Mouse (Mus musculus) liver, embryonic 15.5 days (tissue): ENCODE results near the gene Chmp4b. TPM values are rescaled to one million over a fixed set of nuclear protein-coding genes. Genes with fewer than 3 reads are reported as not detected.

Experiments
- ATAC-seq: fragments of 200-750 bp; cut with Nextera tagmentation; 2 replicates; pipeline ENCODE4 v1.8.0; 2017; ENCODE audit warnings: moderate number of reproducible peaks, mild to moderate bottlenecking, moderate library complexity; ENCODE audit not compliant: insufficient read depth
- H3K27ac ChIP-seq: fragments of 300-500 bp; sonication (generic); replicated peaks from 2 replicates; pipeline ENCODE4 v1.5.1; 2015; ENCODE audit warnings: mild to moderate bottlenecking, inconsistent platforms
- H3K27me3 ChIP-seq: fragments of 300-500 bp; sonication (generic); 2 replicates; pipeline ENCODE4 v1.6.1; 2015; ENCODE audit warnings: mild to moderate bottlenecking, inconsistent platforms
- H3K36me3 ChIP-seq: fragments of 300-500 bp; sonication (generic); replicated peaks from 2 replicates; pipeline ENCODE4 v1.6.1; 2015; ENCODE audit warnings: moderate library complexity, mild to moderate bottlenecking, inconsistent platforms
- H3K4me1 ChIP-seq: fragments of 300-500 bp; sonication (generic); replicated peaks from 2 replicates; pipeline ENCODE4 v1.6.1; 2015; ENCODE audit warnings: inconsistent platforms
- H3K4me2 ChIP-seq: fragments of 300-500 bp; sonication (generic); 2 replicates; pipeline ENCODE4 v1.6.1; 2015; ENCODE audit warnings: moderate library complexity, mild to moderate bottlenecking, inconsistent platforms
- H3K4me3 ChIP-seq: fragments of 300-500 bp; sonication (generic); replicated peaks from 2 replicates; pipeline ENCODE4 v1.5.1; 2015; ENCODE audit warnings: mild to moderate bottlenecking, inconsistent platforms
- H3K9ac ChIP-seq: fragments of 300-500 bp; sonication (generic); 2 replicates; pipeline ENCODE4 v1.6.1; 2015; ENCODE audit warnings: moderate library complexity, mild to moderate bottlenecking, inconsistent platforms
- H3K9me3 ChIP-seq: fragments of 300-500 bp; sonication (generic); replicated peaks from 2 replicates; pipeline ENCODE4 v1.6.1; 2016; ENCODE audit warnings: inconsistent platforms
- WGBS: fragments of 180-500 bp; shearing (Covaris S2); methylation state at CpG from one replicate; pipeline ENCODE4 v1.1.7; 2015; ENCODE audit warnings: mixed read lengths; ENCODE audit not compliant: insufficient replicate concordance; 5-methylcytosine and 5-hydroxymethylcytosine counted together
- polyA plus RNA-seq: library from polyadenylated mRNA; unstranded; fragments of >200 nt; fragmentation: Nextera tagmentation; extraction: Ambion mirVana; gene quantifications from 2 replicates; pipeline ENCODE4 v1.2.1, GENCODE M21; 2015

Gene Chmp4b
- polyA plus RNA-seq, 1 experiment from 2014 or later, result 13.9 TPM

GRCm38 (mm10) chr2:154642005-154642459 lies 9.5 kb upstream of the Chmp4b start:
- H3K9ac ChIP-seq, result no peak overlapping the region
- no peaks in the 10 kb centered on the region; the same call in 1 of the 2 replicates for H3K9me3 ChIP-seq
- WGBS, result 87% methylated on average over 9 of the region's 9 CpGs
- no peak for ATAC-seq
- no peaks in the 10 kb centered on the region for H3K27me3 ChIP-seq
- peaks cover 21% of the 10 kb centered on the region for H3K4me1 ChIP-seq
- no peak overlapping the region for H3K4me2 ChIP-seq
- H3K27ac ChIP-seq, result no peak overlapping the region
- no peak overlapping the region for H3K4me3 ChIP-seq
- peaks cover 70% of the 10 kb centered on the region for H3K36me3 ChIP-seq

- Histone ChIP-seq H3K4me3 (no peak overlapping the region), H3K27ac (no peak overlapping the region; the same call in 1 of the 2 replicates), H3K4me1 (peaks cover 21% of the 10 kb centered on the region), H3K36me3 (peaks cover 63% of the 10 kb centered on the region), H3K4me2 (no peak overlapping the region), H3K9ac (no peak overlapping the region), H3K27me3 (no peaks in the 10 kb centered on the region), H3K9me3 (no peaks in the 10 kb centered on the region; the same call in 1 of the 2 replicates)
- ATAC-seq, result no peak
- 43% methylated on average over 6 of the region's 6 CpGs for WGBS
Observed at GRCm38 (mm10) chr2:154642712-154643385, 8.7 kb upstream of the Chmp4b start.

- Histone ChIP-seq H3K27me3 (no peaks in the 10 kb centered on the region), H3K9ac (no peak overlapping the region), H3K9me3 (no peaks in the 10 kb centered on the region; the same call in 1 of the 2 replicates), H3K4me2 (no peak overlapping the region), H3K4me1 (peaks cover 21% of the 10 kb centered on the region), H3K36me3 (peaks cover 31% of the 10 kb centered on the region), H3K4me3 (no peak overlapping the region), H3K27ac (no peak overlapping the region)
- no peak for ATAC-seq
- 66% methylated on average over 5 of the region's 5 CpGs for WGBS
Observed at GRCm38 (mm10) chr2:154646634-154647033, 4.9 kb upstream of the Chmp4b start.

GRCm38 (mm10) chr2:154648086-154648485 lies 3.4 kb upstream of the Chmp4b start:
- Histone ChIP-seq H3K36me3 (peaks cover 20% of the 10 kb centered on the region), H3K9me3 (no peaks in the 10 kb centered on the region; the same call in 1 of the 2 replicates), H3K4me2 (no peak overlapping the region), H3K9ac (no peak overlapping the region), H3K4me3 (no peak overlapping the region), H3K27me3 (no peaks in the 10 kb centered on the region), H3K27ac (no peak overlapping the region), H3K4me1 (peaks cover 8% of the 10 kb centered on the region)
- 19% methylated on average over 3 of the region's 3 CpGs for WGBS
- ATAC-seq, result no peak

- Histone ChIP-seq H3K27ac (no peak overlapping the region), H3K27me3 (no peaks in the 10 kb centered on the region), H3K36me3 (peaks cover 4% of the 10 kb centered on the region), H3K9ac (no peak overlapping the region), H3K9me3 (no peaks in the 10 kb centered on the region; the same call in 1 of the 2 replicates), H3K4me2 (no peak overlapping the region), H3K4me1 (0 out of 2 replicates have a peak, but pooled peaks cover 3% of the 10 kb centered on the region), H3K4me3 (no peak overlapping the region)
- ATAC-seq, result no peak
- 59% methylated on average over 3 of the region's 3 CpGs for WGBS
Observed at GRCm38 (mm10) chr2:154650404-154650803, 1.1 kb upstream of the Chmp4b start.

- no peaks in the 10 kb centered on the region for H3K36me3 ChIP-seq
- no peaks in the 10 kb centered on the region; the same call in 1 of the 2 replicates for H3K9me3 ChIP-seq
- H3K4me3 ChIP-seq, result no peak overlapping the region
- H3K4me2 ChIP-seq, result no peak overlapping the region
- H3K4me1 ChIP-seq, result peaks cover 34% of the 10 kb centered on the region
- H3K27ac ChIP-seq, result no peak overlapping the region
- WGBS, result 93% methylated on average over 12 of the region's 12 CpGs
- no peak for ATAC-seq
- no peaks in the 10 kb centered on the region for H3K27me3 ChIP-seq
- H3K9ac ChIP-seq, result no peak overlapping the region
Observed at GRCm38 (mm10) chr2:154654976-154655375, 3.5 kb downstream of the Chmp4b start.

- no peaks in the 10 kb centered on the region for H3K9me3 ChIP-seq
- H3K4me3 ChIP-seq, result peak overlapping the region; percentile 82
- peaks cover 40% of the 10 kb centered on the region for H3K4me1 ChIP-seq
- peak overlapping the region; percentile 82 for H3K4me2 ChIP-seq
- 43% methylated on average over 2 of the region's 2 CpGs for WGBS
- no peak for ATAC-seq
- H3K9ac ChIP-seq, result peak overlapping the region; percentile 31
- no peaks in the 10 kb centered on the region for H3K27me3 ChIP-seq
- peaks cover 7% of the 10 kb centered on the region for H3K36me3 ChIP-seq
- peak overlapping the region; percentile 70 for H3K27ac ChIP-seq
Observed at GRCm38 (mm10) chr2:154655878-154656414, 4.4 kb downstream of the Chmp4b start.

GRCm38 (mm10) chr2:154656710-154657485 lies 5.4 kb downstream of the Chmp4b start:
- Histone ChIP-seq H3K27ac (peak overlapping the region; percentile 92), H3K4me1 (peaks cover 45% of the 10 kb centered on the region), H3K9me3 (no peaks in the 10 kb centered on the region), H3K4me2 (peak overlapping the region; percentile 82), H3K9ac (peak overlapping the region; percentile 94), H3K4me3 (peak overlapping the region; percentile 82), H3K27me3 (no peaks in the 10 kb centered on the region), H3K36me3 (peaks cover 17% of the 10 kb centered on the region)
- under 1% methylated on average over 67 of the region's 67 CpGs for WGBS
- ATAC-seq, result peak; percentile 100

- Histone ChIP-seq H3K27me3 (no peaks in the 10 kb centered on the region), H3K36me3 (peaks cover 19% of the 10 kb centered on the region), H3K4me3 (peak overlapping the region; percentile 82), H3K4me2 (peak overlapping the region; percentile 82), H3K4me1 (peaks cover 45% of the 10 kb centered on the region), H3K9me3 (no peaks in the 10 kb centered on the region), H3K9ac (peak overlapping the region; percentile 94), H3K27ac (peak overlapping the region; percentile 92)
- WGBS, result 1% methylated on average over 12 of the region's 12 CpGs
- ATAC-seq, result 0 out of 2 replicates have a peak, but pooled peaks have one; percentile 11
Observed at GRCm38 (mm10) chr2:154657486-154658237, 6.2 kb downstream of the Chmp4b start.

- ATAC-seq, result no peak
- Histone ChIP-seq H3K27ac (peak overlapping the region; percentile 92), H3K9ac (peak overlapping the region; percentile 94; the same call in 1 of the 2 replicates)
Observed at GRCm38 (mm10) chr2:154659070-154659469, 7.6 kb downstream of the Chmp4b start.

More at GRCm38 (mm10) chr2:154659070-154659469, 7.6 kb downstream of the Chmp4b start:
- Histone ChIP-seq H3K4me2 (peak overlapping the region; percentile 82), H3K4me1 (peaks cover 45% of the 10 kb centered on the region), H3K36me3 (peaks cover 19% of the 10 kb centered on the region), H3K9me3 (no peaks in the 10 kb centered on the region), H3K27me3 (no peaks in the 10 kb centered on the region), H3K4me3 (peak overlapping the region; percentile 82)
- WGBS, result 69% methylated on average over 4 of the region's 4 CpGs
